9 mouse cellular contexts compared by ENCODE assay signal in genomic region chr6:94646274-94646863, GRCm38 (mm10). TPM values are rescaled to one million over a fixed set of nuclear protein-coding genes. Genes with fewer than 3 reads are reported as not detected.
DNase-seq lines count a peak whose midpoint lies in the region; ATAC-seq and TF ChIP-seq lines count a peak whose summit lies in the region.
"Had no signal": no experiment of that assay in that cellular context is flagged by ENCODE, and none has a peak within 500 bp of the region (broad histone marks: within the 10 kb centered on the region; RNA-seq: fewer than 3 reads in every experiment).

No protein-coding gene starts in this region.

- no peak for ATAC-seq in heart, embryonic 16.5 days (replicated peaks; ENCODE audit: extremely low read depth, insufficient read depth, low FRiP score)
- ATAC-seq in hindbrain, embryonic 12.5 days (ENCODE audit: low FRiP score): no peak
- no peak for ATAC-seq in neural tube, embryonic 15.5 days (ENCODE audit: low FRiP score)
- no peak for ATAC-seq in erythroblast, adult 5-6 weeks (replicated peaks; ENCODE audit: low FRiP score, poor library complexity, severe bottlenecking)

- H3K9ac ChIP-seq in heart, embryonic 16.5 days (ENCODE audit: low read length): peak overlapping the region; percentile 30; the same call in 1 of the 2 replicates
- H3K9ac ChIP-seq in ES-E14 (ENCODE audit: insufficient read depth, low read depth, low read length, poor library complexity, severe bottlenecking): peak overlapping the region; percentile 15; the same call in 1 of the 2 replicates
- no peak overlapping the region for H3K9ac ChIP-seq in hindbrain, embryonic 12.5 days
- no peak overlapping the region for H3K9ac ChIP-seq in neural tube, embryonic 15.5 days (replicated peaks)

- H3K4me3 ChIP-seq in heart, embryonic 16.5 days (ENCODE audit: low read length): no peak overlapping the region
- H3K4me3 ChIP-seq in ES-E14 (ENCODE audit: insufficient read depth in 1 of 2, low read depth in 1 of 2, low read length in 2 of 2, poor library complexity in 1 of 2, severe bottlenecking in 1 of 2): no peak overlapping the region
- no peak overlapping the region for H3K4me3 ChIP-seq in hindbrain, embryonic 12.5 days
- no peak overlapping the region for H3K4me3 ChIP-seq in neural tube, embryonic 15.5 days (replicated peaks)

- no peaks in the 10 kb centered on the region for H3K36me3 ChIP-seq in heart, embryonic 16.5 days (ENCODE audit: control insufficient read depth, insufficient read depth)
- no peaks in the 10 kb centered on the region for H3K36me3 ChIP-seq in ES-E14 (ENCODE audit: control insufficient read depth, insufficient read depth, low read length, poor library complexity, severe bottlenecking)
- H3K36me3 ChIP-seq in hindbrain, embryonic 12.5 days: no peaks in the 10 kb centered on the region
- H3K36me3 ChIP-seq in neural tube, embryonic 15.5 days: no peaks in the 10 kb centered on the region

- WGBS in heart, embryonic 16.5 days: 53% methylated on average over 6 of the region's 6 CpGs
- 75% methylated on average over 6 of the region's 6 CpGs for WGBS in hindbrain, embryonic 12.5 days
- WGBS in neural tube, embryonic 15.5 days: 63% methylated on average over 6 of the region's 6 CpGs

- no peaks in the 10 kb centered on the region for H3K27me3 ChIP-seq in heart, embryonic 16.5 days (ENCODE audit: control insufficient read depth, insufficient read depth, low read length)
- H3K27me3 ChIP-seq in hindbrain, embryonic 12.5 days: no peaks in the 10 kb centered on the region
- H3K27me3 ChIP-seq in neural tube, embryonic 15.5 days (replicated peaks): no peaks in the 10 kb centered on the region

- H3K4me1 ChIP-seq in heart, embryonic 16.5 days (ENCODE audit: control insufficient read depth, insufficient read depth, low read length): peaks cover 46% of the 10 kb centered on the region
- peaks cover 3 to 26% of the 10 kb centered on the region in 2 experiments; a peak in 2 of 4 replicates for H3K4me1 ChIP-seq in ES-E14 (ENCODE audit: control insufficient read depth in 2 of 2, insufficient read depth in 2 of 2, low read length in 2 of 2, poor library complexity in 1 of 2)
- peaks cover 53% of the 10 kb centered on the region for H3K4me1 ChIP-seq in hindbrain, embryonic 12.5 days
- peaks cover 36% of the 10 kb centered on the region for H3K4me1 ChIP-seq in neural tube, embryonic 15.5 days

- no peak overlapping the region for H3K4me2 ChIP-seq in heart, embryonic 16.5 days (ENCODE audit: low read depth, low read length)
- H3K4me2 ChIP-seq in hindbrain, embryonic 12.5 days (replicated peaks): no peak overlapping the region
- H3K4me2 ChIP-seq in neural tube, embryonic 15.5 days: no peak overlapping the region

- H3K9me3 ChIP-seq in heart, embryonic 16.5 days (replicated peaks; ENCODE audit: control insufficient read depth, low read length): no peaks in the 10 kb centered on the region
- H3K9me3 ChIP-seq in ES-E14 (ENCODE audit: control insufficient read depth, insufficient read depth, low read depth, low read length): no peaks in the 10 kb centered on the region
- no peaks in the 10 kb centered on the region for H3K9me3 ChIP-seq in hindbrain, embryonic 12.5 days (replicated peaks)
- no peaks in the 10 kb centered on the region for H3K9me3 ChIP-seq in neural tube, embryonic 15.5 days (replicated peaks)

- no peak for DNase-seq in heart, postnatal 10 days
- no peak for DNase-seq in ES-E14 (ENCODE audit: low read depth, low spot score)
- DNase-seq in testis, postnatal 10 days (ENCODE audit: low spot score): no peak
- no peak for DNase-seq in cerebellum, adult 9-10 months
- DNase-seq: layer of hippocampus, adult 9-11 months had no signal

- H3K27ac ChIP-seq in heart, embryonic 16.5 days (ENCODE audit: low read length): peak overlapping the region; percentile 88
- H3K27ac ChIP-seq in ES-E14 (ENCODE audit: insufficient read depth, low read depth, low read length, poor library complexity, severe bottlenecking): no peak overlapping the region
- peak overlapping the region; percentile 35; the same call in 1 of the 2 replicates for H3K27ac ChIP-seq in hindbrain, embryonic 12.5 days
- peak overlapping the region; percentile 48; the same call in 1 of the 2 replicates for H3K27ac ChIP-seq in neural tube, embryonic 15.5 days (replicated peaks)

- intact Hi-C loops in heart, postnatal 10 days (cut with DNase I): no loop called here

- in situ Hi-C loops in ES-E14 (cut with MboI; ENCODE audit: low sequenced_read_pairs in 2 of 2, unreplicated experiment in 2 of 2): no loop called here

TF ChIP-seq in ES-E14, 5 proteins besides CTCF, POLR2A, EP300 and RAD21:
- TF ChIP-seq MAFK (IDR thresholded peaks at IDR 0.05; ENCODE audit: insufficient read depth, low read depth, low read length): no peak
- TF ChIP-seq HCFC1 (IDR thresholded peaks at IDR 0.05; ENCODE audit: borderline replicate concordance, insufficient read depth, low read length): no peak
- no peak for TF ChIP-seq ZC3H11A (IDR thresholded peaks at IDR 0.05; ENCODE audit: borderline replicate concordance, low read depth, low read length)
- no peak for TF ChIP-seq ZNF384 (IDR thresholded peaks at IDR 0.05; ENCODE audit: low read depth, low read length)
- TF ChIP-seq CHD2 (IDR thresholded peaks at IDR 0.05; ENCODE audit: low read depth, low read length): no peak

RNA-seq across cellular contexts. Expression of gene Lrig1, which starts 53.6 kb away (rescaled TPM):
- 7.7 and 8.9 TPM in 2 replicates for polyA plus RNA-seq in heart, embryonic 16.5 days (2015; fragmentation: Nextera tagmentation; extraction: Ambion mirVana)
- total RNA-seq in heart, postnatal 10 days (2021): 10 to 100 TPM; 27.3 to 27.7 TPM
- total RNA-seq in ES-E14 (2012; rRNA removed): 19.1 and 37.5 TPM in 2 replicates
- 23.9 and 24.3 TPM in 2 replicates for polyA plus RNA-seq in hindbrain, embryonic 12.5 days (2016; fragmentation: Nextera tagmentation; extraction: Ambion mirVana)
- 14.5 and 15.0 TPM in 2 replicates for polyA plus RNA-seq in neural tube, embryonic 15.5 days (2015; fragmentation: Nextera tagmentation; extraction: Ambion mirVana)
- total RNA-seq in erythroblast, adult 5-6 weeks (2015; ENCODE audit: low replicate concordance): 1.2 and 2.5 TPM in 2 replicates
- total RNA-seq in erythroblast, adult 5-6 weeks (2017; ENCODE audit: low replicate concordance): 1.3 and 2.5 TPM in 2 replicates

Comparison
In these comparisons a context has a peak if more than half of its experiments do, and no peak if none do; other contexts are left out.
1. H3K9ac ChIP-seq: peak in heart, embryonic 16.5 days (single experiment) and ES-E14 (single experiment); none in hindbrain, embryonic 12.5 days (single experiment) and neural tube, embryonic 15.5 days (single experiment).